Mouse (Mus musculus) adrenal gland (tissue): ENCODE data around the gene Snta1.

Source experiments
- intact Hi-C: fragments of 180-260 bp; cut with DNase I; formaldehyde crosslinking; loops from one replicate; pipeline ENCODE4 v1.15.1; 2025
- long read RNA-seq, 2 experiments: library from polyadenylated mRNA; unstranded; transcript quantifications; one replicate each; pipeline ENCODE4 v2.0.0; 2020; ENCODE audit warnings: borderline replicate concordance in 1 of 2; ENCODE audit not compliant: insufficient replicate concordance in 1 of 2

The Snta1 gene
- long read RNA-seq, experiment 1, transcript Snta1-202 (8 exons, 2,131 nt), result major isoform, 8 of 11 reads
- long read RNA-seq, experiment 1, partial matches to known transcripts, result 1 of 11 reads
- long read RNA-seq, experiment 1, other reads (novel, unspliced or antisense), result 2 of 11 reads
- long read RNA-seq, experiment 2, partial matches to known transcripts, result 4 of 8 reads
- long read RNA-seq, experiment 2, other reads (novel, unspliced or antisense), result 0 of 8 reads

- intact Hi-C loops, result no loop called here
These were observed at the start of gene Snta1 for GRCm38 (mm10) chr2:154407643-154408445. Gene Snta1 (minus strand): TSS chr2:154408099.

DNA sequence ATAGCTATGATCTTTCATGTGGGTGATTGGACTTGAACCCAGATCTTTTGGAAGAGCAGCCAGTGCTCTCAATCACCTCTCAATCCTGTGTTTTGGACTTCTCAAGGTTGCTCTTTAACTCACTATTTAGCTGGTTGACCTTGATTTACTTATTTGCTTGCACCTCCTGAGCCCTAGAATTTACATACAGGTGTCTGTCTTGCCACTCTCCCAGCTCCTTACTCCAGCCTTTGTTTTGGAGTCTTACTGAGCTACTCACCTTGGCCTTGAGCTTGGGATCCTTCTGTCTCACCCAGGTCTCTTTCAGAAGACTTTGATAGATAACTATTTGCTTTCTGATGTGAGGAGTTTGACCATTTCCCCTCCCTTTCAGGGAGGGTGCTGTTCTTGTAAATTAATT is 48.7 kb upstream of the Snta1 start:
- intact Hi-C loops, result no loop called here

GRCm38 (mm10) chr2:154455776-154456175 is 47.9 kb upstream of the Snta1 start:
- intact Hi-C loops, result no loop called here

- intact Hi-C loops, result no loop called here
These were observed 46.7 kb upstream of the Snta1 start for GRCm38 (mm10) chr2:154454605-154455004.

GRCm38 (mm10) chr2:154454099-154454498 is 46.2 kb upstream of the Snta1 start:
- intact Hi-C loops, result no loop called here

DNA sequence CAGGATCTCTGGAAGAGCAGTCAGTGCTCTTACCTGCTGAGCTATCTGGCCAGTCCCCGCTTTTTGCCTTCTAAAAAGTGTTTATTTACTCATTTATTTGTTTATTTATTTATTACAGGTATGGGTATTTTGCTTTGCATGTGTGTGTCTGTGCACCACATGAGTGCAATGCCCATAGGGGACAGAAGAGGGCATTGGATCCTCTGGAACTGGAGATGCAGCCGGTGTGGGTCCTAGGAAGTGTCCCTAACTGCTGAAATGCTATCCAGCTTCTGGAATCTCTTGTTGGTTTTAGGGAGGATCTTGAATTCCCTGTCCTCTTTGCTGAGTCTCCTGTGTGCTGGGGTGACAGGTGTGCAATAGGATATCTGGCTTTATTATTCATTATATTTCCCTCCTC is 45.1 kb upstream of the Snta1 start:
- intact Hi-C loops, result no loop called here

DNA sequence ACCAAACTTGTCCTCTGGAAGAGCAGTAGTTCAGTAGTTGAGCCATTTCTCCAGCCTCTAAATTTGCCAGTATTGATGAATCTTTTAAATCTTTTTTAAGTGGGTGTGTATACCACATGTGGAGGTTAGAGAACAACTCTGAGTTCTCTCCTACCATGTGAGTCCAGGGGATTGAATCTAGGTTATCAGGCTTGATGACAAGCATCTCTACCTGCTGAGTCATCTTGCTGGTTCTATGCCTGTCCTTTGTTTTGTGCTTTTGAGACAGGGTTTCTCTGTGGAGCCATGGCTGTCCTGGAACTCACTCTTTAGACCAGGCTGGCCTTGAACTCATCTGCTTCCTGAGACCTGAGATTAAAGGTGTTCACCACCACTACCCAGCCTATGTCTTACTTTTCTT is 40.7 kb upstream of the Snta1 start:
- intact Hi-C loops, result no loop called here

DNA sequence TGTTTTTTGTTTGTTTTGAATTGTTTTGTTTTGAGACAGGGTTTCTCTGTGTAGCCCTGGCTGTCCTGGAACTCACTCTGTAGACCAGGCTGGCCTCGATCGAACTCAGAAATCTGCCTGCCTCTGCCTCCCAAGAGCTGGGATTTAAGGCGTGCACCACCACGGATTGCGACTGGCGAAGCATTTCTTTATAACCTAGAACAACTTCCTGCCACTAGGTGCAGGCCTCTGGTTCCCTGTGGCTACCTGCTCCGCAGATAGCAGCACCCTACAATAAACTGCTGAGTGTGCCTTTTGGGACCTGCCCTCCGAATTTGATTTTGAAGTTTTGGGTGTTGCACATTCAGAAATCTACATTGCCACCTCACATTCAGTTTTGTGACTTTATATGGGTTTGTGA is 39.9 kb upstream of the Snta1 start:
- intact Hi-C loops, result no loop called here

GRCm38 (mm10) chr2:154440453-154440852 is 32.6 kb upstream of the Snta1 start:
- intact Hi-C loops, result no loop called here

- intact Hi-C loops, result no loop called here
These were observed 29.3 kb upstream of the Snta1 start for GRCm38 (mm10) chr2:154437191-154437527.

- intact Hi-C loops, result no loop called here
These were observed 28.7 kb upstream of the Snta1 start, which contains the start of gene Cbfa2t2 for GRCm38 (mm10) chr2:154436458-154437190. Gene Cbfa2t2 (plus strand): TSS chr2:154436481.

DNA sequence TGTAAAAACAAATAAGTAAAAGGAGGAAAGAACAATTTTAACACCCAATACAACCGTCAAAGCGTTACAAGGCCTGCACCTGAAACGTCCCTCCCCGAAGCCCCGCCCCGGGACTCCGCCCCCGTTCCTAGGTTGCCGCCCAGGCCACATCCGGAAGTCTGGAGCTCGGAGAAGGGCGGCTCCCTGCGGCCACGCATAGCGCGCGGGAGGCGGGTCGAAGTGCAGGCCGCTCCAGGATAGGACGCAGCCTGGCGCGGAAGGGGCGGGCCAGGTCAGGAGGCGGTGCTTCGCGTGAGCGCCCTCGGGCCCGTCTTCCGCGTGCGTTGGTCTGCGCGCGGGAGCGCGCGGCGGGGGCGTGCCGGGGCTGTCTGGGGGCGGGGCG is 28.2 kb upstream of the Snta1 start:
- intact Hi-C loops, result no loop called here

GRCm38 (mm10) chr2:154434690-154435089 is 26.8 kb upstream of the Snta1 start:
- intact Hi-C loops, result no loop called here

- intact Hi-C loops, result no loop called here
These were observed 25.5 kb upstream of the Snta1 start for GRCm38 (mm10) chr2:154433391-154433790.

- intact Hi-C loops, result no loop called here
These were observed 24.8 kb upstream of the Snta1 start for GRCm38 (mm10) chr2:154432696-154433095.

- intact Hi-C loops, result no loop called here
These were observed 22.7 kb upstream of the Snta1 start for GRCm38 (mm10) chr2:154430566-154430965.

- intact Hi-C loops, result no loop called here
These were observed 20.0 kb upstream of the Snta1 start for GRCm38 (mm10) chr2:154427853-154428360.

- intact Hi-C loops, result no loop called here
These were observed 19.3 kb upstream of the Snta1 start for GRCm38 (mm10) chr2:154426905-154427852.

- intact Hi-C loops, result no loop called here
These were observed 18.4 kb upstream of the Snta1 start for GRCm38 (mm10) chr2:154426188-154426904.

DNA sequence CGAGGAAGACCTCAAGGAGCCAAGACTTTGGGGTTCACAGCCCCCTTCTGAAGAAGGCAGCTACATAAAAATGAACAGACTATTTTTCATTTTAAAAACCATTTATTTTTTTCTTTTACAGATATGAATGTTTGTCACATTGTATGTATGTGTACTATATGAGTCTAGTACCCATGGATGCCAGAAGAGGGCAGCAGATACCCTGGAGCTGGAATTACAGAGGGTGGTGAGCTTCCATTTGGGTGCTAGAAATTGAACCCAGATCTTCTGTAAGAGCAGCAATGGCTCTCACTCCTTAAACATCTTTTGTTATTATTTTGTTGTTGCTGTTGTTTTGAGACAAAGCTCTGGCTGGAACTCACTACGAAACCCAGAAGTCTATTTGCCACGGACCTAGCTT is 17.6 kb upstream of the Snta1 start:
- intact Hi-C loops, result no loop called here
